Mouse (Mus musculus): ENCODE measurements at regions not wholly inside any gene's neighbourhood (a gene's known extent, or its start where the extent isn't known, plus 50 kb on each side); places are given as distances from the start of the nearest gene placed in this dataset.

- TF ChIP-seq ZC3H11A (IDR thresholded peaks at IDR 0.05; ENCODE audit: borderline replicate concordance, low read depth, low read length) (no peak), CHD2 (IDR thresholded peaks at IDR 0.05; ENCODE audit: low read depth, low read length) (no peak)
Observed at GRCm38 (mm10) chr7:74844306-74844929, 289.8 kb upstream of the Slco3a1 start.
